Mouse (Mus musculus) neural tube, embryonic 13.5 days (tissue): ENCODE results near the gene Rasgrp3. TPM values are rescaled to one million over a fixed set of nuclear protein-coding genes. Genes with fewer than 3 reads are reported as not detected.
A peak's percentile ranks its signal among the peaks of the same experiment; 100 is the strongest.

Source experiments
- ATAC-seq: fragments of 200-750 bp; cut with Nextera tagmentation; 2 replicates; pipeline ENCODE4 v1.8.0; 2017; ENCODE audit warnings: low read depth, mild to moderate bottlenecking, moderate TSS enrichment, moderate library complexity
- H3K27ac ChIP-seq: fragments of 300-500 bp; sonication (generic); replicated peaks from 2 replicates; pipeline ENCODE4 v1.5.1; 2015; ENCODE audit warnings: moderate library complexity, mild to moderate bottlenecking, inconsistent platforms
- H3K27me3 ChIP-seq: fragments of 300-500 bp; sonication (generic); 2 replicates; pipeline ENCODE4 v1.6.1; 2015; ENCODE audit warnings: mild to moderate bottlenecking, inconsistent platforms
- H3K36me3 ChIP-seq: fragments of 300-500 bp; sonication (generic); 2 replicates; pipeline ENCODE4 v1.6.1; 2015; ENCODE audit warnings: mild to moderate bottlenecking, inconsistent platforms
- H3K4me1 ChIP-seq: fragments of 300-500 bp; sonication (generic); replicated peaks from 2 replicates; pipeline ENCODE4 v1.6.1; 2015; ENCODE audit warnings: inconsistent platforms
- H3K4me2 ChIP-seq: fragments of 300-500 bp; sonication (generic); 2 replicates; pipeline ENCODE4 v1.6.1; 2015; ENCODE audit warnings: inconsistent platforms, mild to moderate bottlenecking, moderate library complexity
- H3K4me3 ChIP-seq: fragments of 300-500 bp; sonication (generic); 2 replicates; pipeline ENCODE4 v1.5.1; 2015; ENCODE audit warnings: mild to moderate bottlenecking, inconsistent platforms
- H3K9ac ChIP-seq: fragments of 300-500 bp; sonication (generic); 2 replicates; pipeline ENCODE4 v1.6.1; 2015; ENCODE audit warnings: moderate library complexity, mild to moderate bottlenecking, inconsistent platforms
- H3K9me3 ChIP-seq: fragments of 300-500 bp; sonication (generic); 2 replicates; pipeline ENCODE4 v1.6.1; 2016; ENCODE audit warnings: inconsistent platforms
- WGBS: fragments of 180-500 bp; shearing (Covaris S2); methylation state at CpG from one replicate; pipeline ENCODE4 v1.1.7; 2015; 5-methylcytosine and 5-hydroxymethylcytosine counted together
- polyA plus RNA-seq: library from polyadenylated mRNA; unstranded; fragments of >200 nt; fragmentation: Nextera tagmentation; extraction: Ambion mirVana; gene quantifications from 2 replicates; pipeline ENCODE4 v1.2.1, GENCODE M21; 2015

Rasgrp3 gene
- polyA plus RNA-seq, 1 experiment from 2014 or later, result 6.0 TPM

- WGBS, result 32% methylated on average over 7 of the region's 7 CpGs
- Histone ChIP-seq H3K36me3 (no peaks in the 10 kb centered on the region), H3K9me3 (no peaks in the 10 kb centered on the region), H3K4me3 (no peak overlapping the region), H3K4me1 (no peaks in the 10 kb centered on the region; the same call in 1 of the 2 replicates), H3K9ac (no peak overlapping the region), H3K4me2 (no peak overlapping the region), H3K27me3 (no peaks in the 10 kb centered on the region), H3K27ac (peak overlapping the region; percentile 47)
- ATAC-seq, result peak; percentile 93
Observed at GRCm38 (mm10) chr17:75575608-75576007, 139.9 kb downstream of the Rasgrp3 start.

Other genes starting within 250 kb of the Rasgrp3 start
- 31.5 and 38.3 TPM in 2 replicates for gene Fam98a, start 116.0 kb downstream of the Rasgrp3 start, polyA plus RNA-seq